Mouse (Mus musculus) embryonic facial prominence, embryonic 11.5 days (tissue): ENCODE measurements around the gene Parvb. TPM values are rescaled to one million over a fixed set of nuclear protein-coding genes. Genes with fewer than 3 reads are reported as not detected.

Experiments used
- ATAC-seq: fragments of 200-750 bp; cut with Nextera tagmentation; replicated peaks from 2 replicates; pipeline ENCODE4 v1.8.0; 2017; ENCODE audit warnings: low read depth; ENCODE audit not compliant: insufficient number of reproducible peaks, low FRiP score, low TSS enrichment
- DNase-seq: peaks from one replicate; pipeline ENCODE4 v3.0.0-alpha.2; 2015; ENCODE audit warnings: low spot score
- H3K27ac ChIP-seq: fragments of 300-500 bp; sonication (generic); replicated peaks from 2 replicates; pipeline ENCODE4 v1.5.1; 2014; ENCODE audit warnings: mild to moderate bottlenecking, low read depth, low read length, control low read depth
- H3K27me3 ChIP-seq: fragments of 300-500 bp; sonication (generic); 2 replicates; pipeline ENCODE4 v1.6.1; 2014; ENCODE audit warnings: mild to moderate bottlenecking, low read length, moderate library complexity, mixed read lengths; ENCODE audit not compliant: control insufficient read depth, insufficient read depth
- H3K36me3 ChIP-seq: fragments of 300-500 bp; sonication (generic); replicated peaks from 2 replicates; pipeline ENCODE4 v1.6.1; 2014; ENCODE audit warnings: low read depth, mild to moderate bottlenecking, low read length, moderate library complexity, mixed read lengths; ENCODE audit not compliant: control insufficient read depth, insufficient read depth
- H3K4me1 ChIP-seq: fragments of 300-500 bp; sonication (generic); 2 replicates; pipeline ENCODE4 v1.6.1; 2014; ENCODE audit warnings: low read length, mixed read lengths; ENCODE audit not compliant: control insufficient read depth, insufficient read depth
- H3K4me2 ChIP-seq: fragments of 300-500 bp; sonication (generic); 2 replicates; pipeline ENCODE4 v1.6.1; 2014; ENCODE audit warnings: low read depth, mild to moderate bottlenecking, control low read depth, low read length, moderate library complexity
- H3K4me3 ChIP-seq: fragments of 300-500 bp; sonication (generic); 2 replicates; pipeline ENCODE4 v1.5.1; 2014; ENCODE audit warnings: low read depth, low read length, control low read depth
- H3K9ac ChIP-seq: fragments of 300-500 bp; sonication (generic); replicated peaks from 2 replicates; pipeline ENCODE4 v1.6.1; 2014; ENCODE audit warnings: mild to moderate bottlenecking, control low read depth, low read length
- H3K9me3 ChIP-seq: fragments of 300-500 bp; sonication (generic); replicated peaks from 2 replicates; pipeline ENCODE4 v1.6.1; 2016; ENCODE audit warnings: mild to moderate bottlenecking, low read length, inconsistent platforms, mixed read lengths; ENCODE audit not compliant: control insufficient read depth
- WGBS: fragments of 180-500 bp; shearing (Covaris S2); extraction: QIAGEN DNeasy Blood & Tissue Kit; methylation state at CpG from one replicate; pipeline ENCODE4 v1.1.7; 2014; 5-methylcytosine and 5-hydroxymethylcytosine counted together
- polyA plus RNA-seq: library from polyadenylated mRNA; unstranded; fragments of >200 nt; fragmentation: Nextera tagmentation; extraction: Ambion mirVana; gene quantifications from 2 replicates; pipeline ENCODE4 v1.2.1, GENCODE M21; 2014

The Parvb gene
- polyA plus RNA-seq, 1 experiment from 2014 or later: 6.0 TPM

- Histone ChIP-seq H3K4me1 (no peaks in the 10 kb centered on the region; the same call in 1 of the 2 replicates), H3K9ac (no peak overlapping the region), H3K27me3 (no peaks in the 10 kb centered on the region), H3K27ac (no peak overlapping the region), H3K9me3 (no peaks in the 10 kb centered on the region), H3K4me3 (no peak overlapping the region), H3K36me3 (no peaks in the 10 kb centered on the region), H3K4me2 (no peak overlapping the region)
- ATAC-seq (no peak), DNase-seq (no peak)
- 80% methylated on average over 10 of the region's 10 CpGs for WGBS
Observed at GRCm38 (mm10) chr15:84328870-84329269, 97.0 kb downstream of the Parvb start.

- ATAC-seq (no peak), DNase-seq (no peak)
- H3K36me3 ChIP-seq: no peaks in the 10 kb centered on the region
- no peaks in the 10 kb centered on the region for H3K9me3 ChIP-seq
- H3K9ac ChIP-seq: no peak overlapping the region
- no peak overlapping the region for H3K27ac ChIP-seq
- H3K27me3 ChIP-seq: no peaks in the 10 kb centered on the region
- no peak overlapping the region for H3K4me3 ChIP-seq
- H3K4me1 ChIP-seq: no peaks in the 10 kb centered on the region; the same call in 1 of the 2 replicates
- H3K4me2 ChIP-seq: no peak overlapping the region
- 88% methylated on average over 8 of the region's 8 CpGs for WGBS
Observed at GRCm38 (mm10) chr15:84329940-84330339, 98.1 kb downstream of the Parvb start.

GRCm38 (mm10) chr15:84331066-84331612, 99.3 kb downstream of the Parvb start:
- no peak for ATAC-seq
- no peak for DNase-seq

GRCm38 (mm10) chr15:84336281-84336817, 104.5 kb downstream of the Parvb start:
- H3K27me3 ChIP-seq: no peaks in the 10 kb centered on the region
- no peaks in the 10 kb centered on the region for H3K4me1 ChIP-seq
- no peak overlapping the region for H3K27ac ChIP-seq
- DNase-seq (no peak), ATAC-seq (no peak)
- 71% methylated on average over 12 of the region's 12 CpGs for WGBS
- H3K9ac ChIP-seq: no peak overlapping the region
- H3K4me3 ChIP-seq: no peak overlapping the region
- H3K9me3 ChIP-seq: no peaks in the 10 kb centered on the region
- no peak overlapping the region for H3K4me2 ChIP-seq
- H3K36me3 ChIP-seq: no peaks in the 10 kb centered on the region

More at GRCm38 (mm10) chr15:84331066-84331612, 99.3 kb downstream of the Parvb start:
- Histone ChIP-seq H3K27me3 (no peaks in the 10 kb centered on the region), H3K9me3 (no peaks in the 10 kb centered on the region), H3K9ac (no peak overlapping the region), H3K36me3 (no peaks in the 10 kb centered on the region), H3K27ac (no peak overlapping the region), H3K4me1 (no peaks in the 10 kb centered on the region), H3K4me2 (no peak overlapping the region), H3K4me3 (no peak overlapping the region)
- WGBS: 85% methylated on average over 4 of the region's 4 CpGs

GRCm38 (mm10) chr15:84337599-84337998, 105.8 kb downstream of the Parvb start:
- no peak overlapping the region for H3K4me3 ChIP-seq
- no peak for ATAC-seq
- 74% methylated on average over 5 of the region's 5 CpGs for WGBS
- no peaks in the 10 kb centered on the region for H3K27me3 ChIP-seq
- H3K9me3 ChIP-seq: no peaks in the 10 kb centered on the region
- no peak overlapping the region for H3K9ac ChIP-seq
- H3K36me3 ChIP-seq: no peaks in the 10 kb centered on the region
- H3K27ac ChIP-seq: no peak overlapping the region
- H3K4me1 ChIP-seq: no peaks in the 10 kb centered on the region
- no peak overlapping the region for H3K4me2 ChIP-seq
- no peak for DNase-seq

GRCm38 (mm10) chr15:84340926-84341325, 109.1 kb downstream of the Parvb start:
- Histone ChIP-seq H3K9me3 (no peaks in the 10 kb centered on the region), H3K9ac (no peak overlapping the region), H3K4me3 (no peak overlapping the region), H3K27ac (no peak overlapping the region), H3K36me3 (no peaks in the 10 kb centered on the region), H3K27me3 (no peaks in the 10 kb centered on the region), H3K4me2 (no peak overlapping the region), H3K4me1 (no peaks in the 10 kb centered on the region)
- ATAC-seq (no peak), DNase-seq (no peak)
- 78% methylated on average over 2 of the region's 2 CpGs for WGBS

- no peak for DNase-seq
Observed at GRCm38 (mm10) chr15:84348769-84349168, 116.9 kb downstream of the Parvb start.

GRCm38 (mm10) chr15:84349915-84350738, 118.3 kb downstream of the Parvb start:
- H3K4me2 ChIP-seq: no peak overlapping the region
- ATAC-seq: no peak
- H3K27ac ChIP-seq: no peak overlapping the region
- H3K4me3 ChIP-seq: no peak overlapping the region
- WGBS: 62% methylated on average over 14 of the region's 14 CpGs
- H3K9ac ChIP-seq: no peak overlapping the region
- no peaks in the 10 kb centered on the region for H3K9me3 ChIP-seq
- no peaks in the 10 kb centered on the region for H3K36me3 ChIP-seq
- H3K4me1 ChIP-seq: no peaks in the 10 kb centered on the region
- H3K27me3 ChIP-seq: no peaks in the 10 kb centered on the region
- no peak for DNase-seq

More at GRCm38 (mm10) chr15:84348769-84349168, 116.9 kb downstream of the Parvb start:
- Histone ChIP-seq H3K9ac (no peak overlapping the region), H3K4me2 (no peak overlapping the region), H3K4me1 (no peaks in the 10 kb centered on the region), H3K36me3 (no peaks in the 10 kb centered on the region), H3K4me3 (no peak overlapping the region), H3K9me3 (no peaks in the 10 kb centered on the region), H3K27ac (no peak overlapping the region), H3K27me3 (no peaks in the 10 kb centered on the region)
- WGBS: 91% methylated on average over 4 of the region's 4 CpGs
- no peak for ATAC-seq
